Mouse (Mus musculus): ENCODE results near the gene Il1f9. TPM values are rescaled to one million over a fixed set of nuclear protein-coding genes. Genes with fewer than 3 reads are reported as not detected.
"Not testable (repeated sequence)": the region's sequence is repeated elsewhere in the genome, so short reads cannot be mapped to it uniquely, and the experiment has no call there.

Il1f9 gene
- polyA plus RNA-seq (2014; fragmentation: Nextera tagmentation; extraction: Ambion mirVana) = not detected in 2 replicates

- H3K4me2 ChIP-seq (replicated peaks; ENCODE audit: low read depth, low read length) = no peak within 1 kb of the TSS
- no peak within 1 kb of the TSS for H3K4me3 ChIP-seq (ENCODE audit: low read depth, low read length)
- no peaks in the 10 kb centered on the region for H3K27me3 ChIP-seq (ENCODE audit: control insufficient read depth, insufficient read depth, low read length)
- no peak within 1 kb of the TSS for H3K27ac ChIP-seq (ENCODE audit: low read depth, low read length)
- ATAC-seq (ENCODE audit: low FRiP score) (no peak), DNase-seq (ENCODE audit: low spot score) (no peak)
- 100% methylated on average over 1 of the region's 1 CpGs for WGBS
- H3K9me3 ChIP-seq (ENCODE audit: control insufficient read depth, low read length) = no peaks in the 10 kb centered on the region
- no peaks in the 10 kb centered on the region for H3K4me1 ChIP-seq (replicated peaks; ENCODE audit: control insufficient read depth, insufficient read depth, low read length)
- no peaks in the 10 kb centered on the region for H3K36me3 ChIP-seq (ENCODE audit: control insufficient read depth, insufficient read depth, low read length)
- H3K9ac ChIP-seq (ENCODE audit: low read depth, low read length) = no peak within 1 kb of the TSS
Observed at GRCm38 (mm10) chr2:24186176-24186575, at the start of gene Il1f9. TSS of gene Il1f9 (plus strand) at chr2:24186476.

- Histone ChIP-seq H3K9me3 (ENCODE audit: control insufficient read depth, low read length) (no peaks in the 10 kb centered on the region), H3K9ac (ENCODE audit: low read depth, low read length) (no peak within 1 kb of the TSS), H3K36me3 (ENCODE audit: control insufficient read depth, insufficient read depth, low read length) (no peaks in the 10 kb centered on the region), H3K27me3 (ENCODE audit: control insufficient read depth, insufficient read depth, low read length) (no peaks in the 10 kb centered on the region), H3K4me1 (replicated peaks; ENCODE audit: control insufficient read depth, insufficient read depth, low read length) (no peaks in the 10 kb centered on the region), H3K4me3 (ENCODE audit: low read depth, low read length) (no peak within 1 kb of the TSS), H3K27ac (ENCODE audit: low read depth, low read length) (no peak within 1 kb of the TSS), H3K4me2 (replicated peaks; ENCODE audit: low read depth, low read length) (no peak within 1 kb of the TSS)
- WGBS = 84% methylated on average over 2 of the region's 2 CpGs
- DNase-seq (ENCODE audit: low spot score) (no peak), ATAC-seq (ENCODE audit: low FRiP score) (no peak)
Observed at GRCm38 (mm10) chr2:24152861-24153260, 33.4 kb upstream of the Il1f9 start, which contains the start of gene Il1f8. TSS of gene Il1f8 (plus strand) at chr2:24153161.

GRCm38 (mm10) chr2:24181683-24182331 is 4.5 kb upstream of the Il1f9 start:
- H3K4me1 ChIP-seq (replicated peaks; ENCODE audit: control insufficient read depth, insufficient read depth, low read length); H3K27ac ChIP-seq (ENCODE audit: low read depth, low read length); H3K27me3 ChIP-seq (ENCODE audit: control insufficient read depth, insufficient read depth, low read length); H3K9ac ChIP-seq (ENCODE audit: low read depth, low read length); H3K36me3 ChIP-seq (ENCODE audit: control insufficient read depth, insufficient read depth, low read length); H3K4me2 ChIP-seq (replicated peaks; ENCODE audit: low read depth, low read length); H3K4me3 ChIP-seq (ENCODE audit: low read depth, low read length); H3K9me3 ChIP-seq (ENCODE audit: control insufficient read depth, low read length): not testable (repeated sequence)
- ATAC-seq (ENCODE audit: low FRiP score) = peak; percentile 82
- WGBS = 24% methylated on average over 14 of the region's 14 CpGs
- peak; percentile 64 for DNase-seq (ENCODE audit: low spot score)

- H3K36me3 ChIP-seq (ENCODE audit: control insufficient read depth, insufficient read depth, low read length); ATAC-seq (ENCODE audit: low FRiP score); H3K9ac ChIP-seq (ENCODE audit: low read depth, low read length); H3K4me1 ChIP-seq (replicated peaks; ENCODE audit: control insufficient read depth, insufficient read depth, low read length); H3K27ac ChIP-seq (ENCODE audit: low read depth, low read length); H3K4me2 ChIP-seq (replicated peaks; ENCODE audit: low read depth, low read length); H3K4me3 ChIP-seq (ENCODE audit: low read depth, low read length); H3K27me3 ChIP-seq (ENCODE audit: control insufficient read depth, insufficient read depth, low read length); DNase-seq (ENCODE audit: low spot score); H3K9me3 ChIP-seq (ENCODE audit: control insufficient read depth, low read length): not testable (repeated sequence)
- 70% methylated on average over 13 of the region's 13 CpGs for whole genome bisulfite sequencing
Observed at GRCm38 (mm10) chr2:24182423-24183147, 3.7 kb upstream of the Il1f9 start.

- H3K27ac ChIP-seq (ENCODE audit: low read depth, low read length); ATAC-seq (ENCODE audit: low FRiP score); DNase-seq (ENCODE audit: low spot score); H3K4me2 ChIP-seq (replicated peaks; ENCODE audit: low read depth, low read length); H3K4me1 ChIP-seq (replicated peaks; ENCODE audit: control insufficient read depth, insufficient read depth, low read length); H3K36me3 ChIP-seq (ENCODE audit: control insufficient read depth, insufficient read depth, low read length); H3K9ac ChIP-seq (ENCODE audit: low read depth, low read length); H3K9me3 ChIP-seq (ENCODE audit: control insufficient read depth, low read length); H3K4me3 ChIP-seq (ENCODE audit: low read depth, low read length); H3K27me3 ChIP-seq (ENCODE audit: control insufficient read depth, insufficient read depth, low read length): not testable (repeated sequence)
Observed at GRCm38 (mm10) chr2:24184092-24184491, 2.2 kb upstream of the Il1f9 start.

GRCm38 (mm10) chr2:24187585-24187984 is 1.3 kb downstream of the Il1f9 start:
- no peak overlapping the region for H3K4me3 ChIP-seq (ENCODE audit: low read depth, low read length)
- no peak for ATAC-seq (ENCODE audit: low FRiP score)
- no peak overlapping the region for H3K9ac ChIP-seq (ENCODE audit: low read depth, low read length)
- no peak overlapping the region for H3K4me2 ChIP-seq (replicated peaks; ENCODE audit: low read depth, low read length)
- no peaks in the 10 kb centered on the region for H3K9me3 ChIP-seq (ENCODE audit: control insufficient read depth, low read length)
- WGBS = 84% methylated on average over 6 of the region's 6 CpGs
- H3K4me1 ChIP-seq (replicated peaks; ENCODE audit: control insufficient read depth, insufficient read depth, low read length) = no peaks in the 10 kb centered on the region
- H3K27ac ChIP-seq (ENCODE audit: low read depth, low read length) = no peak overlapping the region
- no peak for DNase-seq (ENCODE audit: low spot score)
- H3K27me3 ChIP-seq (ENCODE audit: control insufficient read depth, insufficient read depth, low read length) = no peaks in the 10 kb centered on the region
- no peaks in the 10 kb centered on the region for H3K36me3 ChIP-seq (ENCODE audit: control insufficient read depth, insufficient read depth, low read length)

GRCm38 (mm10) chr2:24188189-24188588 is 1.9 kb downstream of the Il1f9 start:
- H3K9me3 ChIP-seq (ENCODE audit: control insufficient read depth, low read length) = no peaks in the 10 kb centered on the region
- ATAC-seq (ENCODE audit: low FRiP score) (no peak), DNase-seq (ENCODE audit: low spot score) (no peak)
- no peak overlapping the region for H3K4me3 ChIP-seq (ENCODE audit: low read depth, low read length)
- H3K27ac ChIP-seq (ENCODE audit: low read depth, low read length) = no peak overlapping the region
- H3K27me3 ChIP-seq (ENCODE audit: control insufficient read depth, insufficient read depth, low read length) = no peaks in the 10 kb centered on the region
- 50% methylated on average over 1 of the region's 1 CpGs for WGBS
- no peak overlapping the region for H3K9ac ChIP-seq (ENCODE audit: low read depth, low read length)
- no peak overlapping the region for H3K4me2 ChIP-seq (replicated peaks; ENCODE audit: low read depth, low read length)
- H3K4me1 ChIP-seq (replicated peaks; ENCODE audit: control insufficient read depth, insufficient read depth, low read length) = no peaks in the 10 kb centered on the region
- H3K36me3 ChIP-seq (ENCODE audit: control insufficient read depth, insufficient read depth, low read length) = no peaks in the 10 kb centered on the region

- no peaks in the 10 kb centered on the region for H3K36me3 ChIP-seq (ENCODE audit: control insufficient read depth, insufficient read depth, low read length)
- no peaks in the 10 kb centered on the region for H3K4me1 ChIP-seq (replicated peaks; ENCODE audit: control insufficient read depth, insufficient read depth, low read length)
- DNase-seq (ENCODE audit: low spot score) (no peak), ATAC-seq (ENCODE audit: low FRiP score) (no peak)
- H3K4me2 ChIP-seq (replicated peaks; ENCODE audit: low read depth, low read length) = no peak within 1 kb of the TSS
- no peaks in the 10 kb centered on the region for H3K9me3 ChIP-seq (ENCODE audit: control insufficient read depth, low read length)
- no peak within 1 kb of the TSS for H3K27ac ChIP-seq (ENCODE audit: low read depth, low read length)
- H3K9ac ChIP-seq (ENCODE audit: low read depth, low read length) = no peak within 1 kb of the TSS
- 76% methylated on average over 2 of the region's 2 CpGs for WGBS
- no peak within 1 kb of the TSS for H3K4me3 ChIP-seq (ENCODE audit: low read depth, low read length)
- H3K27me3 ChIP-seq (ENCODE audit: control insufficient read depth, insufficient read depth, low read length) = no peaks in the 10 kb centered on the region
Observed at GRCm38 (mm10) chr2:24215118-24215517, 28.8 kb downstream of the Il1f9 start, which contains the start of gene Il1f6. TSS of gene Il1f6 (plus strand) at chr2:24215418.

- DNase-seq (ENCODE audit: low spot score) (no peak), ATAC-seq (ENCODE audit: low FRiP score) (no peak)
- Histone ChIP-seq H3K9me3 (ENCODE audit: control insufficient read depth, low read length) (no peaks in the 10 kb centered on the region), H3K4me3 (ENCODE audit: low read depth, low read length) (no peak overlapping the region), H3K36me3 (ENCODE audit: control insufficient read depth, insufficient read depth, low read length) (no peaks in the 10 kb centered on the region), H3K9ac (ENCODE audit: low read depth, low read length) (no peak overlapping the region), H3K27ac (ENCODE audit: low read depth, low read length) (no peak overlapping the region), H3K4me2 (replicated peaks; ENCODE audit: low read depth, low read length) (no peak overlapping the region), H3K4me1 (replicated peaks; ENCODE audit: control insufficient read depth, insufficient read depth, low read length) (no peaks in the 10 kb centered on the region), H3K27me3 (ENCODE audit: control insufficient read depth, insufficient read depth, low read length) (no peaks in the 10 kb centered on the region)
- 86% methylated on average over 2 of the region's 2 CpGs for WGBS
Observed at GRCm38 (mm10) chr2:24227191-24227590, 40.9 kb downstream of the Il1f9 start.

Measured in hindbrain, embryonic 11.5 days (tissue).